Mouse (Mus musculus): Measurements from ENCODE around the gene Cars2. TPM values are rescaled to one million over a fixed set of nuclear protein-coding genes. Genes with fewer than 3 reads are reported as not detected.

The Cars2 gene
- total and polyA plus RNA-seq, 3 experiments = 62.8 to 63.8 TPM; not detected in 1

- TF ChIP-seq MAZ (IDR thresholded peaks at IDR 0.05; ENCODE audit: low read depth, low read length) (no peak), MYB (IDR thresholded peaks at IDR 0.05; ENCODE audit: low read depth, low read length) (no peak)
- Histone ChIP-seq H3K9ac (ENCODE audit: control insufficient read depth, low read depth, low read length, poor library complexity, severe bottlenecking) (no peak overlapping the region), H3K4me3 (ENCODE audit: control insufficient read depth in 1 of 2, insufficient read depth in 1 of 2, low read depth in 2 of 2, low read length in 2 of 2) (no peak overlapping the region), H3K79me2 (ENCODE audit: control insufficient read depth, insufficient read depth, low read length, poor library complexity) (no peaks in the 10 kb centered on the region), H3K9me3 (replicated peaks; ENCODE audit: insufficient read depth, low read length) (no peaks in the 10 kb centered on the region), H3K36me3 (ENCODE audit: control insufficient read depth in 1 of 2, insufficient read depth in 2 of 2, low read length in 2 of 2) (peaks cover 0 to 5% of the 10 kb centered on the region in 2 experiments; a peak in 2 of 4 replicates), H3K27me3 (ENCODE audit: control insufficient read depth in 1 of 2, insufficient read depth in 2 of 2, low read length in 2 of 2) (no peaks in the 10 kb centered on the region), H3K27ac (ENCODE audit: control insufficient read depth, low read depth, low read length) (no peak overlapping the region), H3K4me1 (ENCODE audit: control insufficient read depth in 1 of 2, insufficient read depth in 2 of 2, low read length in 2 of 2) (no peaks in the 10 kb centered on the region)
- no peak for DNase-seq (ENCODE audit: low read depth, low spot score)
Measured at GRCm38 (mm10) chr8:11465619-11466018, 85.0 kb downstream of the Cars2 start.

GRCm38 (mm10) chr8:11464707-11464964 lies 85.9 kb downstream of the Cars2 start:
- Histone ChIP-seq H3K4me3 (ENCODE audit: control insufficient read depth in 1 of 2, insufficient read depth in 1 of 2, low read depth in 2 of 2, low read length in 2 of 2) (no peak overlapping the region), H3K9ac (ENCODE audit: control insufficient read depth, low read depth, low read length, poor library complexity, severe bottlenecking) (no peak overlapping the region), H3K27ac (ENCODE audit: control insufficient read depth, low read depth, low read length) (no peak overlapping the region), H3K9me3 (replicated peaks; ENCODE audit: insufficient read depth, low read length) (no peaks in the 10 kb centered on the region), H3K79me2 (ENCODE audit: control insufficient read depth, insufficient read depth, low read length, poor library complexity) (no peaks in the 10 kb centered on the region), H3K4me1 (ENCODE audit: control insufficient read depth in 1 of 2, insufficient read depth in 2 of 2, low read length in 2 of 2) (no peaks in the 10 kb centered on the region), H3K36me3 (ENCODE audit: control insufficient read depth in 1 of 2, insufficient read depth in 2 of 2, low read length in 2 of 2) (peaks cover 0 to 5% of the 10 kb centered on the region in 2 experiments; a peak in 2 of 4 replicates), H3K27me3 (ENCODE audit: control insufficient read depth in 1 of 2, insufficient read depth in 2 of 2, low read length in 2 of 2) (no peaks in the 10 kb centered on the region)
- TF ChIP-seq GABPA (IDR thresholded peaks at IDR 0.05; ENCODE audit: low read depth, low read length) (no peak), UBTF (IDR thresholded peaks at IDR 0.05; ENCODE audit: borderline replicate concordance, insufficient read depth, low read depth, low read length) (no peak), EP300 (IDR thresholded peaks at IDR 0.05; ENCODE audit: low read depth in 1 of 2, low read length in 2 of 2) (no peak), MXI1 (IDR thresholded peaks at IDR 0.05; ENCODE audit: low read depth, low read length) (no peak)
- DNase-seq (ENCODE audit: low read depth, low spot score) = no peak

Other genes starting within 250 kb of the Cars2 start
- gene Col4a2, start 238.0 kb downstream of the Cars2 start, total RNA-seq (2012; rRNA removed) = 0.03 and 0.04 TPM in 2 replicates
- under 1 TPM in 1 of 2 experiments, not detected in 1; 0.81 TPM for gene Col4a2, start 238.0 kb downstream of the Cars2 start, polyA plus RNA-seq (2012; ENCODE audit: insufficient read depth in 1 of 2, insufficient read length in 2 of 2, low read depth in 1 of 2, low replicate concordance in 2 of 2, missing spikeins in 1 of 2)
- gene Col4a1, start 238.0 kb downstream of the Cars2 start, total RNA-seq (2012; rRNA removed) = not detected in 2 replicates
- under 1 TPM in 1 of 2 experiments, not detected in 1; 0.31 TPM for gene Col4a1, start 238.0 kb downstream of the Cars2 start, polyA plus RNA-seq (2012; ENCODE audit: insufficient read depth in 1 of 2, insufficient read length in 2 of 2, low read depth in 1 of 2, low replicate concordance in 2 of 2, missing spikeins in 1 of 2)
- gene Rab20, start 72.1 kb downstream of the Cars2 start, total RNA-seq (2012; rRNA removed) = 8.4 and 10.4 TPM in 2 replicates
- 1 to 10 TPM in 1 of 2 experiments, not detected in 1; 9.5 TPM for gene Rab20, start 72.1 kb downstream of the Cars2 start, polyA plus RNA-seq (2012; ENCODE audit: insufficient read depth in 1 of 2, insufficient read length in 2 of 2, low read depth in 1 of 2, low replicate concordance in 2 of 2, missing spikeins in 1 of 2)
- gene Naxd, start 53.3 kb downstream of the Cars2 start, total RNA-seq (2012; rRNA removed) = 54.8 and 60.9 TPM in 2 replicates
- gene Naxd, start 53.3 kb downstream of the Cars2 start, polyA plus RNA-seq (2012; ENCODE audit: insufficient read depth in 1 of 2, insufficient read length in 2 of 2, low read depth in 1 of 2, low replicate concordance in 2 of 2, missing spikeins in 1 of 2) = 10 to 100 TPM in 1 of 2 experiments, not detected in 1; 72.3 TPM
- 35.9 and 36.2 TPM in 2 replicates for gene Ing1, start 4.8 kb upstream of the Cars2 start, total RNA-seq (2012; rRNA removed)
- 10 to 100 TPM in 1 of 2 experiments, not detected in 1; 91.0 TPM for gene Ing1, start 4.8 kb upstream of the Cars2 start, polyA plus RNA-seq (2012; ENCODE audit: insufficient read depth in 1 of 2, insufficient read length in 2 of 2, low read depth in 1 of 2, low replicate concordance in 2 of 2, missing spikeins in 1 of 2)
- 68.5 and 74.8 TPM in 2 replicates for gene Ankrd10, start 85.0 kb upstream of the Cars2 start, total RNA-seq (2012; rRNA removed)
- 10 to 100 TPM in 1 of 2 experiments, not detected in 1; 70.4 TPM for gene Ankrd10, start 85.0 kb upstream of the Cars2 start, polyA plus RNA-seq (2012; ENCODE audit: insufficient read depth in 1 of 2, insufficient read length in 2 of 2, low read depth in 1 of 2, low replicate concordance in 2 of 2, missing spikeins in 1 of 2)
- not detected in 2 replicates for gene 1700016D06Rik, start 150.3 kb upstream of the Cars2 start, total RNA-seq (2012; rRNA removed)
- not detected for gene 1700016D06Rik, start 150.3 kb upstream of the Cars2 start, polyA plus RNA-seq (2012; ENCODE audit: insufficient read depth in 1 of 2, insufficient read length in 2 of 2, low read depth in 1 of 2, low replicate concordance in 2 of 2, missing spikeins in 1 of 2)
- gene Arhgef7, start 176.9 kb upstream of the Cars2 start, total RNA-seq (2012; rRNA removed) = 18.7 and 21.0 TPM in 2 replicates
- gene Arhgef7, start 176.9 kb upstream of the Cars2 start, polyA plus RNA-seq (2012; ENCODE audit: insufficient read depth in 1 of 2, insufficient read length in 2 of 2, low read depth in 1 of 2, low replicate concordance in 2 of 2, missing spikeins in 1 of 2) = 10 to 100 TPM in 1 of 2 experiments, not detected in 1; 36.8 TPM

Measured in MEL (cell line).